Mouse (Mus musculus) megakaryocyte, embryonic 14.5 days (primary cell): ENCODE data around the gene C2cd2.

Source experiments
- FLI1 ChIP-seq: IDR thresholded peaks from 2 replicates; pipeline ENCODE4 v1.6.1; 2012; ENCODE audit warnings: low read length, inconsistent platforms, mixed read lengths
- GATA1 ChIP-seq: IDR thresholded peaks from 3 replicates; pipeline ENCODE4 v1.6.1; 2012; ENCODE audit warnings: mixed read lengths, low read length, inconsistent platforms, borderline replicate concordance

DNA sequence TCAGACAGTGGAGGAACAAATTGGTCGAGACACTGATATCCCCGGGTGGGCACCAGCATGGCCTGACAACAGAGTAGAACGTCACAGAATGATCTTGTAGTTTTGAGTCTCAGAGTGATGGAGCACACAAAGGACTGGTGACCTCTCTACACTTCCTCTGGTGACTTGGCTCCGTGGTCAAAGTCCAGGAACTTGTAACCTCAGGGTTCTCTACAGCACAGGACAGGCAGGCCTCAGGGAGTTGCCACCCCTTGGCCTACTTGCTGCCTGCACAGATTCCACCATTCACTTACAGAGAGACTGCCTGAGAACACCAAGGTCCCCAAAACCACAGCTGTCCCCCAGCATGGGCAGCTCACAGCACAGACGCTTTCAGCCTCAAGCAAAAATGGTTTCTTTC lies 147.1 kb downstream of the C2cd2 start:
- TF ChIP-seq GATA1: no peak
- TF ChIP-seq FLI1: no peak
